Mouse (Mus musculus) liver, adult 2 months (tissue): ENCODE measurements around the gene Acox3.

ENCODE experiments used
- CTCF ChIP-seq: fragments of 200-500 bp; IDR thresholded peaks from 2 replicates; pipeline ENCODE4 v1.5.1; 2011; ENCODE audit warnings: low read depth, low read length, control low read depth
- POLR2A ChIP-seq: fragments of 200-500 bp; IDR thresholded peaks from 2 replicates; pipeline ENCODE4 v1.6.1; 2011; ENCODE audit warnings: low read length, control low read depth; ENCODE audit not compliant: insufficient read depth; ENCODE audit errors: extremely low read depth

DNA sequence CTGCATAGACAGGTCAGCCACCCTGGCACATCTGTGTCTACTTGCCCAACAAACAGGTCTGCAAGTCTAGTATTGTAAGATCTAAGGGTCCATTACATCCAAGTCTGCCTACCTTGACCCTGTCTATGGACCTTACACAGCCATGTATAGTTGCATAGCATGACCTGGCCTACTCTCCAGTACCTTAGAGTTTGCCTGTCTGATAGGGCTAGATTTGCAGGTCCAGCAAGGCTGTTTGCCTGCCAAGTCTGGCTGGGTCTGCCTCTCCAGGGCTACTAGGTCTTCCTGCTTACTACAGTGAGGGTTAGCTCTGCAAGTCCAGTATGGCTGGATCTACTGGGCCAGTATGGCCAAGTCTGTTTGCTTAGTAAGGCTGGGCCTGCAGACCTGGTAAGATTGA is 41.0 kb downstream of the Acox3 start:
- no peak for TF ChIP-seq POLR2A
- TF ChIP-seq CTCF = no peak
